Mouse (Mus musculus) gastrocnemius, adult 8-10 months (tissue): Measurements from ENCODE around the gene Retreg1. TPM values are rescaled to one million over a fixed set of nuclear protein-coding genes. Genes with fewer than 3 reads are reported as not detected.

Experiments used
- DNase-seq, 2 experiments: peaks; one replicate each; pipeline ENCODE4 v3.0.0; 2022; ENCODE audit warnings: low spot score in 2 of 2
- total RNA-seq, 4 experiments: library from RNA; stranded (reverse); gene quantifications; 2 replicates each; pipeline ENCODE4 v1.2.4; 2022

Gene Retreg1
- total RNA-seq, 4 experiments from 2014 or later: 150 to 208 (median 158) TPM

GRCm38 (mm10) chr15:25879229-25879628, 36.2 kb downstream of the Retreg1 start:
- no peak for DNase-seq

DNA sequence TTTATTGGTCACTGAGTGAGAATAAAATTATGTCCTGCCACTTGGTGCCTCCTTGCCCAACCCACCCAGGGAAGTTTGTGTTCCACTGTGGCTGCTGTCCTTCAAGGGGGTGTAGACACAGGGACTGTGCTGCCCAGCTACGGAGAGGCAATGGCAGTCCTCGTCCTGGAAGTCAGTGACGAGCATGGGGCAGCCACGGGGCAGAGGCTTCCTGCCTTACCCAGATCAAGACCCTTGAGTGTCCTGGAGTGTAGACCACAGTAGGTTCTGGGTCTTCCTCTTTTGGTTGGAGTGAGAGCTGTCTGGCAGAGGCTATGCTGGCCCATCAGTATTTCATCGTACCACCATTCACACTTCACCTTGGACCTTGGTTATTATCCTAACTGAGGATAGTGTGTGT, 37.2 kb downstream of the Retreg1 start:
- DNase-seq: no peak

DNA sequence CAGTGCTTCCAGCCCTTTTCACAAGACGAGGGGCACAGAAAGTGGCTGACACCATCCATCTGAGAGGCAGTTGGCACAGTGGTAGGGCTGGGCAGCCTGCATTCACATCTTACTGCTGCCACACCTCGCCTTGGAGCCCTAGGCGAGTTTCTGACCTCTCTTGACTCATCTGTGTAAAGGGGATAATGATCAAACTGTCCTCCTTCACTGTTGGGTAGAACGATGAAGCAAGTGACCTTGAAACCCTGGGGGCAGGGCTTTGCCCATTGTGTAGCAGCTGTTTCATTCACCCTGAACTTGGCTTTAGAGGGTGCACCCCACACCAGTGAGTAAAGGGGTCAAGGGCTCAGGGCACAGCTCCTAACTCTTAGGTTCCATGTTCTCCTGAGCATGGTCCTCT, 39.0 kb downstream of the Retreg1 start:
- no peak for DNase-seq

DNA sequence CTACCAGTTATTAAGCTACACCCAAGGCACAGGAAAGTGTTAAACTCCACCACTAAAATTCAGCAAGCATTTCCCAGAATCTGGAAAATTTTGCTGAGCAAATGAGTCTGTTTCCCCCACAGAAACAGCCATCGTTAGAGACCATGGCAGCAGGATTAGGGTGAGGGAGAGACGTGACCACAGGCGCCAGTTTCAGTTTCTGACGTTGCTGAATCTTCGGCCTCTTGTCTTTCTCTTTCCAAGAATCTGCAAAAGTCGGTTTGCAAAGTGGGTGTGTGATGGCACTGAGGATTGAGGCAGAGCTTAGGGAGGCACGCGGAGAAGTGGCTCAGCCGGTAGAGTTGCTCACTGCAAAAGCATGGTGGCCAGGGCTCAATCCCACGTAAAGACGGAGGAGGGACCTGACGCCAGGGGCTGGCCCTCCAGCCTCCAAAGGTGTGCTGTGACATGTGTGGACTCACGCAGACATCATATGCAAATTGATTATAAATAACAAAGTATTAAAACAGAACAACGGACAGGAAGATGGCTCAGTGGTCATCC, 41.5 kb downstream of the Retreg1 start:
- DNase-seq: no peak

DNA sequence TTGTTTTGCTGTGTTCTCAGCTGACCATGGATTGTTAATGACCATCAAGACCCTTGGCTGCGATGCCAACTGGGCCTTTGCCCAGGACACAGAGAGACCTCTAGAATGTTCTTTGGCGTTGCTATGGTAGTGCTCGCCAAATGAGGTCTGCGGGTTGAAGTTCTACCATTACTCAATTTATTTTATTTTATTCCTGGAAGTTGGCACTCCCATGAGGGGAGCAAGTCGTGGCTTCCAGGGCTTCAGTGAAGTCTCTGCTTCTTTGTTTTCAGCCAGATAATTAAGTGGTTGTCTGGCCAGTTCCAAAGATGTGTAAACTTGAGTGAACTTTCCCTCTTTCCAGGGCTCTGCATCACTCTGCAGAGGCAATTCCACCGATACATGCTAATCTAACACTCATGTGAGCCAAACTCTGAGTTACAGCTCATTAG, 43.6 kb downstream of the Retreg1 start:
- peak; percentile 42 to 43 for DNase-seq

- DNase-seq: no peak
Observed at GRCm38 (mm10) chr15:25889927-25890326, 46.9 kb downstream of the Retreg1 start.

DNA sequence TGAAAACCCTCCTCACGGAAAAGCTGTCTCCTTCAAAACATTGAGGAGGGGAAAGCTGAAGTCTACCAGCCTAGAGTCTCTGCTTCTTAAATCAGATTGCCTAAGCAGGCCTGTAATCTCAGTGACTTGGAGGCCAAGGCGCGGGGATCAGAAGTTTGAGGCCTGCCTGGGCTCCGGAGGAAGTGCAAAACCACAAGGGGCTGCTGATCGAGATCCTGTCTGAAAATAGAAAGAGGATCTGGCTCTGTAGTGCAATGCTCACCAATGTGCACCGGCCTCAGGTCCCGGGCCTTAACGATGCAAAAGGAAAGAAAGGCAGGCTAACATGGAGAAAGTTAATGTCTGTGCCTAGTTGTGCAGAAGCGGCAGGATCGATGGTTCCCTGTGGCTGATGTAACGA, 48.6 kb downstream of the Retreg1 start:
- no peak for DNase-seq

GRCm38 (mm10) chr15:25893327-25893726, 50.3 kb downstream of the Retreg1 start:
- DNase-seq: no peak

DNA sequence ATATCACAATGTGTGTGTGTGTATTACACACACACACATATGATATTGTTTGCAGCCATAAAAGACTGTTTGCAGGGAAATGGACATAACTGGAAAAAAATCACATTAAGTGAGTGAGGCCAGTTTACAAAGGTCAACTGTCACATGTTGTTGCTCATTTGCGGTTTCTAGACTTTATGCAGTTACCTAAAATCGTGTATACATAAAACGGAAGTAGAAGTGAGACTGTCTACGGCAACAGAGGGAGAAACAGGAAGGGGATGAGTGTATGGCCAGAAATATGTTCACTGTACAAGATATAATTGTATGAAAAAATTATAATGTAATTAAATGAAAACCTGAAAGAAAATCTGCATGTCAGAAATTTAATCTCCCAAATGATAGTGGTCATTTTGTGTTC, 53.8 kb downstream of the Retreg1 start:
- DNase-seq: no peak

- DNase-seq: no peak
Observed at GRCm38 (mm10) chr15:25897617-25898016, 54.6 kb downstream of the Retreg1 start.

- no peak for DNase-seq
Observed at GRCm38 (mm10) chr15:25899021-25899420, 56.0 kb downstream of the Retreg1 start.

GRCm38 (mm10) chr15:25900540-25900939, 57.6 kb downstream of the Retreg1 start:
- peak; percentile 51 to 66 for DNase-seq

- DNase-seq: no peak
Observed at GRCm38 (mm10) chr15:25902931-25903615, 60.1 kb downstream of the Retreg1 start.

DNA sequence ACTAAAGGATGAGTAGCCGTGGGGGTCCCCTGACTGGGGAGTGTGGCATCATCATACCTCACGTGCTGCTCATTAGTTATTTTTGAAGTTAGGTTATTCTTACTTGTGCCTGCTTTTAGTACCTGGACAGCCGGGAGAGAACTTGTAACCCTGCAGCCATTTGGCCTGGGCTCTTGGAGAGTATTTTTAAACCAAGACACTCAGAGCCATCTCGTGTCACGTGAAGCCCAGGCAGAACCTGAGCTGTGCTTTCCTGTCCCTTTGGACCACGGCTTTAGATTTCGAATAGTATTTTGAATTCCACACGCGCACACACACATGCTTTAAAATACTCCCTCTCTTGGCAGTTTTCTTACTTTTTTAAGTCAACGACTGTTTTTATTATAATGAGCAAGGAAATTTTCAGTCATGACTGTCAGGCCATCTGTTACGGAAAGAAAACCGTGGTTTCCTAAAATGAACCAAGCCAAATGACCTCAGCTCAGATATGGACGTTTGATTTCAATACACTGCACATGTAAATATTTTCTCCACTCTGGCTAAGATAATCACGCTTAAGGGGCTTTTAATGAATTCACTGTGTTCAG, 61.5 kb downstream of the Retreg1 start:
- peak in 1 of 2 experiments; percentile 28 for DNase-seq

DNA sequence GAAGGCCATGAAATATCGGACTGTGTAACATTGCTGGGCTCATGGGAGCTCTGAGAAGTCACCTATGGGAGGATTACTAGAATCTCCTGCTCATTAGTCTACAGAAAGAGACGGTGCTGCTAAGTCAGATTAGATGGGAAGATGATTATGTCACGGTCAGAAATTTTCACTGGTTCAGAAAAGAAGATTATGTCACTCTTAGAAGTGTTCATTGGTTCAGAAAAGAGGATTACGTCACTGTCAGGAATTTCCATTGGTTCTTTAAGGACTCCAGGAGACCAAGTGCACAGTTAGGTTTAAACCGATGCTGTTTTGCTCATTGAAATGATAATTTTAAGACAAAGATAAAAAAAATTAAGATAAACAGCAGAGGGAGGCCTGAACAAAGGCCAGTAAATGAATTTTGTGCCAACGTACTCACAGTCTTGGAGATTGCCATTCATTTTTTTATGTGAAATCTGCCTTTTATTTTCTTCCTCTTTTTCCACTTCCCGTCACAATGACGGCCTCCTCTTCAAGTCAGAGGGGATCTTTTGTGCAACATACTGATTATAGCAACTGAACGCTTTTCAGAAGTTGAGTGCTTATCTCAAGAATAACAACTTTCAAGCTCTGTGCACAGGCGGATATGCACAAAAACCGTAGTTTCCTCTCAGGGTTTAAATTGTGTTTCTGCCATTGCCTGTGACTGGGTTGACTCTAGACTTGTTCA, 67.0 kb downstream of the Retreg1 start:
- no peak for DNase-seq

DNA sequence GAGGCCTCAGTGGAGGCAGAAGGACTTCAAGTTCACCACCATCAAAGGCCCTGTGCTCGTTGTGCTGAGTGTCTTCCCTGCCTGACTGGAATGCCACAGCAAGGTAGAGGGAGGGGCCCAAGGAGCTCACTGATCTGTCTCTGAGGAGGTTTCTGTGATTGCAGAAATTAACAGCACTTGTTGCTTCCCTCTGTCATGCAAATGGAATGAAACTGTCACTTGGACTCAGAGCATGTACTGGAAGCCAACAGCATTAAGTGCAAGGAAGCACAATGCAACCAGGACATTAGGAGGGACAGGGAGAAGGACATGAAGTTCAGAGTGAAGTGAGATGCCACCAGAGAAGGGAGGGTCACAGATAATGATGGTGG, 67.5 kb downstream of the Retreg1 start:
- no peak for DNase-seq

- no peak for DNase-seq
Observed at GRCm38 (mm10) chr15:25910924-25911323, 67.9 kb downstream of the Retreg1 start.

- DNase-seq: no peak
Observed at GRCm38 (mm10) chr15:25912911-25913310, 69.9 kb downstream of the Retreg1 start.

DNA sequence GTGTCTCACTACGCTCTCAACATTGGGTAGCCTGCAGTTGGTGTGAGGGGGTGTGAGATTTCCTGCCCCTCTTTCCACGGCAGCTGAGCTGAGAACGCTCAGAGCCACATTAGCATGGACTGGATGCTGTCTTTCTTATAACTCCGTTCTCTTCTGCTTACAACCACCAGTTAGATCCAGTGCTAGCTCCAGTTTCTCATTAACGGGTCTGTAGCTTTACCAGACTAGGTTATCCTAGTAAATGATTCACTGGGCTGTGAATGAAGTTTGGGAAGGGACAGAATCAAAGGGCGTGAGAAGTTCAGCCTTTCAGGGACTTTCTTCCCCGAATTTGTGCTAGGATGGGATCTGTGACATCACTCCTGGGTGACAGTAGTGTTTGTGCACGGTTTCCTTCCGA, 70.7 kb downstream of the Retreg1 start:
- DNase-seq: no peak

DNA sequence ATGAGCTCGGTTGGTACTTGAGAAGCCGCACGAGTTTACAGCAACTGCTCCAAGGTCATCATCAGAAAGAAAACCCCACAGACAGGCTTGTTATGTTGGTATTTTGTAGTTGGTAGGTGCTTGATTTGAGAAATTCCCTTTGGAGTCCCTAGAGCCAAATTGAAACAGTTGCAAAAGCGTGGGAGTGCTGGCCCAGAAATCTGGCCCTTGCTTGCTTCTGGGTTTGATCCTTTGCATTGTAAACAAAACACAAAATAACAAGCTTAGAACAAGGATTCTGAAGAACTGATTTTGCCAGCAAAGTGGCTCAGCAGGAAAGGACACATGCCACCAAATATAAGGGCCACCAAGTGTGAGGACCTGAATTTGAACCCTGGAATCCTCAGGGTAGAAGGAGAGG, 71.2 kb downstream of the Retreg1 start:
- no peak for DNase-seq

GRCm38 (mm10) chr15:25915013-25915412, 72.0 kb downstream of the Retreg1 start:
- DNase-seq: peak; percentile 69 to 72

DNA sequence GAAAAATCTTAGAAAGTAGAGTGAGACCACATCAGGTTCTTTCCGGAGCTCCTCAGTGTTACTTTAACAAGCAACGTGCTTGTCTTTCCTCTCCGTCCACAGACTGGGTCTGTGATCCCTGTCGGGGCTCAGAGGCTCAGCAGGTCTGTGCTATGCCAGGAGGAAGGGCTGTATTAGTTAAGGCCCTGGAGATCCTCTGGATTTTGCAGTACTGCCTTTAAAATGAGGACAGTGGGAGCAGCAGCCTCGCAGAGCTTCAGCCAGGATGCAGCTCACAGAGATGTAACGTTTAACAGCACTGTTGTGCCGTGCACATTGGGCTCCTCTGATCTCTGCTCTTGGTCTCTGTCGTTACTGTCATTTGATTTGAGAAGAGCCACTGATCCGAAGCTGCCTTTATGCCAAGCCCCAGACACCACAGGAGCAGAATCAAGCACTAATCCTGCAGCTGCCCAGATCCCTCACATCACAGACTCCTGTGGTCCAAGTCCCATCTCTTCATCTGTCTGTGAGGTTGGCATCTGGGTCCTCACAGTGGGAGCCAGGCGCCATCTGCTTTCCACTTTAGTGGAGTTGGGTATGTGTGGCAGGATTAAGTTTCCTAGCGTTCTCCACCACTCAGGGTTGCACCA, 72.7 kb downstream of the Retreg1 start:
- no peak for DNase-seq
